Mouse (Mus musculus) testis, adult 2 months (tissue): ENCODE measurements at regions not wholly inside any gene's neighbourhood (a gene's known extent, or its start where the extent isn't known, plus 50 kb on each side); places are given as distances from the start of the nearest gene placed in this dataset.

Experiments
- H3K27ac ChIP-seq: fragments of 200-500 bp; 2 replicates; pipeline ENCODE4 v1.5.1; 2012; ENCODE audit warnings: low read depth, low read length; ENCODE audit not compliant: control insufficient read depth, insufficient read depth
- H3K27me3 ChIP-seq: fragments of 200-500 bp; 2 replicates; pipeline ENCODE4 v1.6.1; 2012; ENCODE audit warnings: mild to moderate bottlenecking, low read length, moderate library complexity; ENCODE audit not compliant: control insufficient read depth, insufficient read depth
- H3K36me3 ChIP-seq: fragments of 200-500 bp; 2 replicates; pipeline ENCODE4 v1.6.1; 2012; ENCODE audit warnings: mild to moderate bottlenecking, low read length; ENCODE audit not compliant: control insufficient read depth, insufficient read depth
- H3K4me1 ChIP-seq: fragments of 200-500 bp; 2 replicates; pipeline ENCODE4 v1.6.1; 2012; ENCODE audit warnings: low read length; ENCODE audit not compliant: control insufficient read depth, insufficient read depth
- H3K4me3 ChIP-seq: fragments of 200-500 bp; 2 replicates; pipeline ENCODE4 v1.5.1; 2012; ENCODE audit warnings: low read depth, mild to moderate bottlenecking, low read length, moderate library complexity, mixed read lengths; ENCODE audit not compliant: control insufficient read depth
- CTCF ChIP-seq: fragments of 200-500 bp; IDR thresholded peaks from 2 replicates; pipeline ENCODE4 v1.5.1; 2012; ENCODE audit warnings: low read depth, mild to moderate bottlenecking, inconsistent platforms, low read length, moderate library complexity; ENCODE audit not compliant: control insufficient read depth, insufficient read depth, insufficient replicate concordance
- POLR2A ChIP-seq: fragments of 200-500 bp; IDR thresholded peaks from 2 replicates; pipeline ENCODE4 v1.6.1; 2012; ENCODE audit warnings: low read depth, mild to moderate bottlenecking, inconsistent platforms, low read length, moderate library complexity; ENCODE audit not compliant: control insufficient read depth

- Histone ChIP-seq H3K4me1 (no peaks in the 10 kb centered on the region; the same call in 1 of the 2 replicates), H3K36me3 (no peaks in the 10 kb centered on the region), H3K27me3 (no peaks in the 10 kb centered on the region), H3K27ac (no peak overlapping the region), H3K4me3 (no peak overlapping the region)
- TF ChIP-seq POLR2A (no peak), CTCF (no peak)
Observed at GRCm38 (mm10) chr13:60369216-60369615, 192.1 kb upstream of the Gas1 start.

- TF ChIP-seq CTCF (no peak), POLR2A (no peak)
- H3K36me3 ChIP-seq = no peaks in the 10 kb centered on the region
- H3K4me3 ChIP-seq = no peak overlapping the region
- no peaks in the 10 kb centered on the region for H3K27me3 ChIP-seq
- no peaks in the 10 kb centered on the region for H3K4me1 ChIP-seq
- H3K27ac ChIP-seq = no peak overlapping the region
Observed at GRCm38 (mm10) chr13:60371656-60372055, 194.5 kb upstream of the Gas1 start.

- Histone ChIP-seq H3K4me3 (no peak overlapping the region), H3K4me1 (no peaks in the 10 kb centered on the region), H3K36me3 (no peaks in the 10 kb centered on the region), H3K27me3 (no peaks in the 10 kb centered on the region), H3K27ac (no peak overlapping the region)
- no peak for TF ChIP-seq CTCF
- TF ChIP-seq POLR2A = no peak
Observed at GRCm38 (mm10) chr13:60376705-60377104, 199.5 kb upstream of the Gas1 start.

- no peak overlapping the region for H3K27ac ChIP-seq
- no peak overlapping the region for H3K4me3 ChIP-seq
- no peaks in the 10 kb centered on the region for H3K36me3 ChIP-seq
- H3K27me3 ChIP-seq = no peaks in the 10 kb centered on the region
- H3K4me1 ChIP-seq = no peaks in the 10 kb centered on the region
- no peak for TF ChIP-seq POLR2A
- no peak for TF ChIP-seq CTCF
Observed at GRCm38 (mm10) chr13:60382855-60383254, 205.7 kb upstream of the Gas1 start.

GRCm38 (mm10) chr13:60398836-60399235 lies 202.9 kb upstream of the Dapk1 start:
- TF ChIP-seq POLR2A = no peak
- no peak for TF ChIP-seq CTCF
- H3K27me3 ChIP-seq = no peaks in the 10 kb centered on the region
- H3K4me3 ChIP-seq = no peak overlapping the region
- no peak overlapping the region for H3K27ac ChIP-seq
- H3K36me3 ChIP-seq = no peaks in the 10 kb centered on the region
- H3K4me1 ChIP-seq = no peaks in the 10 kb centered on the region

GRCm38 (mm10) chr13:60400764-60401487 lies 200.8 kb upstream of the Dapk1 start:
- Histone ChIP-seq H3K4me3 (no peak overlapping the region), H3K27me3 (no peaks in the 10 kb centered on the region), H3K4me1 (no peaks in the 10 kb centered on the region), H3K36me3 (no peaks in the 10 kb centered on the region), H3K27ac (no peak overlapping the region)
- TF ChIP-seq CTCF = no peak
- no peak for TF ChIP-seq POLR2A

- no peak overlapping the region for H3K27ac ChIP-seq
- H3K4me3 ChIP-seq = no peak overlapping the region
- no peaks in the 10 kb centered on the region for H3K4me1 ChIP-seq
- H3K27me3 ChIP-seq = no peaks in the 10 kb centered on the region
- no peaks in the 10 kb centered on the region for H3K36me3 ChIP-seq
- TF ChIP-seq CTCF = no peak
- TF ChIP-seq POLR2A = no peak
Observed at GRCm38 (mm10) chr13:60403471-60403870, 198.3 kb upstream of the Dapk1 start.
